Mouse (Mus musculus) forebrain, embryonic 10.5 days (tissue): ENCODE measurements at regions not wholly inside any gene's neighbourhood (a gene's known extent, or its start where the extent isn't known, plus 50 kb on each side); places are given as distances from the start of the nearest gene placed in this dataset.

Source experiments
- DNase-seq: peaks from one replicate; pipeline ENCODE4 v3.0.0-alpha.2; 2017; ENCODE audit warnings: low spot score; ENCODE audit errors: extremely low spot score
- H3K27ac ChIP-seq: fragments of 300-500 bp; sonication (generic); 2 replicates; pipeline ENCODE4 v1.5.1; 2016; ENCODE audit warnings: mild to moderate bottlenecking
- H3K27me3 ChIP-seq: fragments of 300-500 bp; sonication (generic); 2 replicates; pipeline ENCODE4 v1.6.1; 2016; ENCODE audit warnings: mild to moderate bottlenecking; ENCODE audit not compliant: poor library complexity, severe bottlenecking
- H3K36me3 ChIP-seq: fragments of 300-500 bp; sonication (generic); replicated peaks from 2 replicates; pipeline ENCODE4 v1.6.1; 2016; ENCODE audit warnings: mild to moderate bottlenecking, moderate library complexity
- H3K4me1 ChIP-seq: fragments of 300-500 bp; sonication (generic); 2 replicates; pipeline ENCODE4 v1.6.1; 2016
- H3K4me3 ChIP-seq: fragments of 300-500 bp; sonication (generic); 2 replicates; pipeline ENCODE4 v1.5.1; 2016; ENCODE audit warnings: mild to moderate bottlenecking, moderate library complexity
- H3K9me3 ChIP-seq: fragments of 300-500 bp; sonication (generic); 2 replicates; pipeline ENCODE4 v1.6.1; 2016; ENCODE audit warnings: mild to moderate bottlenecking, moderate library complexity
- WGBS: fragments of 180-500 bp; shearing (Covaris S2); methylation state at CpG from one replicate; pipeline ENCODE4 v1.1.7; 2016; 5-methylcytosine and 5-hydroxymethylcytosine counted together

DNA sequence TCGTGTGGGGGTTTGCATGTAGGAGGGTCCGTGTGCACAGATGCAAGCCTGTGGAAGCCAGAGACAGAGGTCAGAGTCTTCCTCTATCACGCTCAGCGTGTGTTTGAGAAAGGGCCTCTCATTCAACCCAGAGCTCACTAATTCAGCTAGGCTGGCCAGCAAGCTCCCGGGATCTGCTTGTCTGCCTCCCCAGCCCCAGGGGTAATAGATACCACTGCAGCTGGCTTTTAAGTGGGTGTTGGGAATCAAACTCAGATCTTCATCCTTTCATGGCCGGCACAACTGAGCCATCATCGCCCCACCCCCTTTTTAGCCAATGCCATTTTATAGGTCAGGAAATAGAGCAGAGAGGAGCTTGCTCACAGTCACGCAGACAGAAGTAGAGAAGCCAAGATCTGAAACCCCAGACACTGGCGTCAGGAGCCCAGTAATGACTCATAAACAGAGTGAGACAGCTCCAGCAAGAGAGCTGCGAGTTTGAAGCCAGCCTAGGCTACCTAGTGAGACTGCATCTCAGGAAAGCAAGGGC lies 80.3 kb downstream of the 1700001O22Rik start:
- 8% methylated on average over 10 of the region's 10 CpGs for WGBS
- H3K27me3 ChIP-seq = 0 out of 2 replicates have a peak, but pooled peaks cover 5% of the 10 kb centered on the region
- H3K27ac ChIP-seq = peak overlapping the region; percentile 99
- H3K4me1 ChIP-seq = peaks cover 88% of the 10 kb centered on the region
- H3K4me3 ChIP-seq = peak overlapping the region; percentile 31; the same call in 1 of the 2 replicates
- no peaks in the 10 kb centered on the region for H3K36me3 ChIP-seq
- peak; percentile 47 for DNase-seq
- H3K9me3 ChIP-seq = no peaks in the 10 kb centered on the region

DNA sequence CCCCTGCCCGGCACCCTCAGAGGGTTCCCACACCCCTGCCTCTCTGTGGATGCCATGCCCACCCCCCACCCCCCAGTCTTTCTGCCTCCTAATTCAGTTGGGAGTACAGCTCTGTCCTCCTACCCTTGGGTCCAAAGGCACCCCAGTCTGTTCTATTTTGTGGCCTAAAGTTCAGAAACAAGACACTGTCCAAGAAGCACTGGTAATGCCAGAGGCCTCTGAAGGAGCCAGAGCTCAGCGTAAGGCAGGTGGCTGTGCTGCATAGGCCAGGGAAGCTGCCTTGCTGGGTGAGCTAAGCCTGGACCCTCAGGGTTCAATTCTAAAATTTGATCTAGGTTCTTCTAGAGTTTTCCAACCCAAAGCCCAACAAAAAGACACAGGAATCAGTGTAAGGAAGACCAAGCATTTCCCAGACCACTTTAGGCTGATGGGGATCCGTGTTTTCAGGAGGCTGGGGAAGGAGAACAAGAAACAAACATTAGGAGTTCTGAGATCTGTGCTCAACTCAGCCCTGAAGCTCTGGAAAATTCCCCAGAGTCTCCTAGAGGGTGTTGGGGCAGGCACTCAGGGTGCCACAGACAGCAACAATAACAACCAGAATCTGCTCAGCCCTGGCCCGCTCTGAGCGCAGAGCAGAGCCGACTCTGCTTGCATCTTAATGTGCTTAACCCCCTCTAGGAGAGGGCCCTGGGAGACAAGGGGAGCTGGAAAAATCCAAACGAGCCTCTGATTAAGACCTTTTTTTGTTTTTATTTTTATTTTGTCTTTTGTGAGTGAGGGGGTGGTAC lies 81.0 kb downstream of the 1700001O22Rik start:
- no peak for DNase-seq
- Histone ChIP-seq H3K4me1 (peaks cover 94% of the 10 kb centered on the region), H3K4me3 (peak overlapping the region; percentile 31; the same call in 1 of the 2 replicates), H3K36me3 (no peaks in the 10 kb centered on the region), H3K27ac (peak overlapping the region; percentile 99), H3K9me3 (no peaks in the 10 kb centered on the region), H3K27me3 (0 out of 2 replicates have a peak, but pooled peaks cover 5% of the 10 kb centered on the region)
- 10% methylated on average over 7 of the region's 7 CpGs for WGBS

DNA sequence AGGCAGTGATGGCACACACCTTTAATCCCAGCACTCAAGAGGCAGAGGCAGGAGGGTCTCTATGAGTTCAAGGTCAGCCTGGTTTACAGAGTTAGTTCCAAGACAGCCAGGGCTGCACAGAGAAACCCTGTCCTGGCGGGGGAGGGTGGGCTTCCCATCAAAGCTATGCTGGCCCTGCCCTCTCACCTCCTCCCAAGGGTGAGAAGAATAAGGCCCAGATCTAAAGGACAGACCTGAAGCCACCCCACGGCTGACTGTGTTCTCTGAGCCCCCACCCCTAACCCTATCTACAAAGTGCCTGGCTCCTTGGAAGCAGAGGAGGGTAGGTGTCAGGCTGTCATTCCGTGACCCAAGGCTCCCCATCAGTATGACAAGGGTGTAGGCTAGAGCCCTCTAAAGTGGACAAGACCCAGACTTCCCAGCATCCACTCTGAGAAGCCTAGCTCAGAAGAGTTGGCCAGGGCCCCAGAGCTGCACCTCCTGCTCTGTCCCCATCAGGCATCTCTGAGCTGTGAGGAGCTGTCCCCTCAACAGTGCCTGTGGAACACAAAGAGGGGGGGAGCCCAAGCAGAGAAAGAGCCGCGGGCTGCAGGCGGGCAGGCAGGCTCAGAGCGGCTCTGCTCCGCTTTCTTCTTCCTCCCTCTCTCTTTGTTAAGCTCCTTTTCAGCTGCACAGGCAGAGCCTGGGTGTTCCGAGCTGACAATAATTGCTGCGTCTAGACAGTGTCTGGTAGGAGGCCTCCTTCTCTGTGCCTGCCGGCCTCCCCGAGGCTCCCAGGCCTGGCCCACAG lies 81.8 kb downstream of the 1700001O22Rik start:
- Histone ChIP-seq H3K9me3 (no peaks in the 10 kb centered on the region), H3K36me3 (no peaks in the 10 kb centered on the region), H3K27ac (peak overlapping the region; percentile 99), H3K27me3 (0 out of 2 replicates have a peak, but pooled peaks cover 1% of the 10 kb centered on the region), H3K4me3 (peak overlapping the region; percentile 31), H3K4me1 (peaks cover 100% of the 10 kb centered on the region)
- WGBS = 8% methylated on average over 12 of the region's 12 CpGs
- DNase-seq = peak; percentile 86

DNA sequence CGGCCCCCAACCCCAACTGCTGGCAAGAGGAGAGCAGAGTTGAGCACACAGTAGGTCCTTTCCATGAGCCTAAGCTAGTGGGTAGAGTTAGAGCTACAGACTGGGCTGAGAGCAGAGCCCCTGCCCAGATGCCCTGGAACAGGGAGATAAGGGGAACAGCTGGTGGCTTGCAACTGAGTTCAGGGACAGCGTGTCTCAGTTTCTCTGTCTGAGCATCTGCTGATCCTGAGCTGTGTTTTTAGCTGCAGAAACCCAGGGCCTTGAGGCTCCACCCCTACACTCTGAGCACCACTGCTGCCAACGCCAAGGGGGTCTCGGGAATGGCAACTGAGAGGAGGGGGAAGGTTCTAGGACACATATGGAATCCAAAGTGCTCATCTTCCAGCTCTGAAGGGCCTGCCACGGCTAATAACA lies 82.4 kb downstream of the 1700001O22Rik start:
- WGBS = 67% methylated on average over 5 of the region's 5 CpGs
- peaks cover 100% of the 10 kb centered on the region for H3K4me1 ChIP-seq
- H3K27me3 ChIP-seq = no peaks in the 10 kb centered on the region
- peak overlapping the region; percentile 31; the same call in 1 of the 2 replicates for H3K4me3 ChIP-seq
- H3K9me3 ChIP-seq = no peaks in the 10 kb centered on the region
- no peak for DNase-seq
- no peaks in the 10 kb centered on the region for H3K36me3 ChIP-seq
- H3K27ac ChIP-seq = peak overlapping the region; percentile 99

DNA sequence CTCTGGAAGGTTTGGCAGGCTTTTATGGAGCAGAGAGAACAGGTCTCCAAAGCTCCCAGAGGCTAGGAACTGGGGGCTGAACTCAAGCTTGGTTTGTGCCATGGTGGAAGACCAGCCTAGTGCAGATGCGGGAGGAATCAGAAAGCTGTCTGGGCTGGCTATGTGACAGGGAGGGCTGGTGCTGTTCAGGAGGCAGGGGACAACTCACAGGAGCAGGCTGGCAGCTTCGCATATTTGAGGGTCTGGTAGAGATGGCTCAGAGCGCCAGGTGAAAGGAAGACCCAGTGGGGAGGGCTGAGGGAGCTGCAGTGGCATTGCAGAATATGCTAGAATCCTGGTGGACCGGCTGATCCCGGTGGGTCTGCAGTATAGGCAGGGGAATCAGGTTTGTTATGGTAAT lies 83.2 kb downstream of the 1700001O22Rik start:
- no peaks in the 10 kb centered on the region for H3K36me3 ChIP-seq
- H3K27ac ChIP-seq = peak overlapping the region; percentile 99
- H3K27me3 ChIP-seq = no peaks in the 10 kb centered on the region
- WGBS = 34% methylated on average over 5 of the region's 5 CpGs
- peaks cover 100% of the 10 kb centered on the region for H3K4me1 ChIP-seq
- H3K9me3 ChIP-seq = no peaks in the 10 kb centered on the region
- DNase-seq = no peak
- H3K4me3 ChIP-seq = peak overlapping the region; percentile 49

DNA sequence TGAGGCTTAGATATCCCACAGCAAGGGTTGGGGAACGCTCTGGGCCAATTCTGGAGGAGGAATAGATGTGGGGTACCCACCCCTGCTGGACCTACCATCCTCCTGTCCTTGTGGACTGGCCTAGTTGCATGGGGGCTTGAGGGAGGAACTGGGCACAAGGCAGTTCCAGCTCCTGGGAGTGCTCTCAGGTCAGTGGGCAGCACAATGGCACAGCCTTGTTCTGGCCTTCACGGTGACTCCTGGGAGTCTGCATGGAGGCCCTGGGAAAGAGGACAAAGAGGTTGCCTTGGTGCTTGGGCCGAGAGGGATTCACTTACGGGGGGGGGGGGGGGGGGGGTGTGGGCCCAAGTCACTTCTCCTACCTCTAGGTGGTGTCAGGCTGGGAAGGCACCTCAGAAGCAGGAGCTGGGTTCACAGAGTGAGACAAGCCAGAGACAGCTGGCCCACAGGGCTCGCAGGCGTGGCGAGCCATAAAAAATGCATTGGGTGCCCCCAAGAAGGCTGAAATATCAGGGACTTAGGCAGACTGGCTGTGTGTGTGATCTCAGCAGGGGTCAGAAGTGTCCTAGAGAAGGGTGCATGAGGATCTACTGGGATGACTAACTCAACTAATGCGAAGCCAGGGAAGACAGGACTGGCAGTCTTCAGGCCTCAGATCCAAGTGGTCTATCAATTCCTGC lies 83.7 kb downstream of the 1700001O22Rik start:
- WGBS = 16% methylated on average over 8 of the region's 8 CpGs
- Histone ChIP-seq H3K27me3 (no peaks in the 10 kb centered on the region), H3K27ac (peak overlapping the region; percentile 99), H3K9me3 (no peaks in the 10 kb centered on the region), H3K36me3 (no peaks in the 10 kb centered on the region), H3K4me1 (peaks cover 97% of the 10 kb centered on the region), H3K4me3 (peak overlapping the region; percentile 49)
- peak; percentile 52 for DNase-seq

DNA sequence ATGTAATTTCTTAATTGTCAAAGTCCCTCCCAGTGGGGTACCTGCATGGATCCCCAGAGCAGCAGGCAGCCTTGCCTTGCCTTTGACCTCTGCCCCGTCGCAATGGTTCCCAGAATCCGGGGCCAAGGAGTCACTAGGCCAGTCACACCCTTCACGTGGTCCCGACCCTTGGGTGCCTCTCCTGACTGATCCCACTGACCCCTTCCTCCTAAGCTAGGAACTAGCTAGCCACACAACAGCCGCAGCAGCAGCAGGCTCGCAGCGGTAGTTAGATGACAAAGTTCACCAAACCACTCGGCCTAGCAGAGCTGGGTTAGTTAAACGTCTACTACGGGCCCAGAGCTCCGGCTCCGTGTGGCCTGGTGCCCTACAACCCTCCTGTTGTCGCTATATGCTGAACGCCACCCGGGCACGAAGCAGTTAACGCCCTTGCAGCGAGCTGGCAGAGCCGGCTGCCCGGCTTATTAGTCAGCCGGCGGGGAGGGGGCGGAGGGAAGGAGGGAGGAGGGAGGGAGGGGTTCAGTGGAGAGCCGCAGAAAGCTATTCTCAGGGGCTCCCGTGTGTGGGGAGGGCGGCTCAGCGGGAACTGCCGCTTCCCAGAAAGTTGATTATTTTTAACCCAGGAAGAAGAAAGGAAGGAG lies 84.6 kb downstream of the 1700001O22Rik start:
- H3K27ac ChIP-seq = peak overlapping the region; percentile 99
- H3K4me1 ChIP-seq = peaks cover 94% of the 10 kb centered on the region
- H3K4me3 ChIP-seq = peak overlapping the region; percentile 49
- no peaks in the 10 kb centered on the region for H3K36me3 ChIP-seq
- DNase-seq = peak; percentile 95
- H3K9me3 ChIP-seq = no peaks in the 10 kb centered on the region
- no peaks in the 10 kb centered on the region for H3K27me3 ChIP-seq
- 1% methylated on average over 29 of the region's 29 CpGs for WGBS

DNA sequence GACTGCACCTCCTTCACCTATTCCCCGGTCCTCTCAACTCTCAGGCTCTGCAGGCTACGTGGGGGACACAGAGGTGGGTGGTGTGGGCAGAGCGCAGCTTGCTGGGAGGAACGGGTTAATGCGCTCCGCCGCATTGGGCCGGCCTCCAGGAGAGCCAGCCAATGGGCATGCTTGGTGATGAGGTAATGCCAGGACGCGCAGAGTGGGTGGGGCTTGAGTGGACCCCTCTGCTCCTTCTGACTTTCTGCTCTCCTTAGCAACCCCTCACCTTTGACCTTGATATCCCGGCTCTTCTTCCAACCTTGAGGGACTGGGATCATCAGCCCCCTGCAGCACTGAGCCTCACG lies 85.2 kb downstream of the 1700001O22Rik start:
- H3K4me1 ChIP-seq = peaks cover 94% of the 10 kb centered on the region
- WGBS = under 1% methylated on average over 12 of the region's 12 CpGs
- peak overlapping the region; percentile 49 for H3K4me3 ChIP-seq
- peak; percentile 93 for DNase-seq
- peak overlapping the region; percentile 99 for H3K27ac ChIP-seq
- no peaks in the 10 kb centered on the region for H3K9me3 ChIP-seq
- H3K27me3 ChIP-seq = no peaks in the 10 kb centered on the region
- no peaks in the 10 kb centered on the region for H3K36me3 ChIP-seq

DNA sequence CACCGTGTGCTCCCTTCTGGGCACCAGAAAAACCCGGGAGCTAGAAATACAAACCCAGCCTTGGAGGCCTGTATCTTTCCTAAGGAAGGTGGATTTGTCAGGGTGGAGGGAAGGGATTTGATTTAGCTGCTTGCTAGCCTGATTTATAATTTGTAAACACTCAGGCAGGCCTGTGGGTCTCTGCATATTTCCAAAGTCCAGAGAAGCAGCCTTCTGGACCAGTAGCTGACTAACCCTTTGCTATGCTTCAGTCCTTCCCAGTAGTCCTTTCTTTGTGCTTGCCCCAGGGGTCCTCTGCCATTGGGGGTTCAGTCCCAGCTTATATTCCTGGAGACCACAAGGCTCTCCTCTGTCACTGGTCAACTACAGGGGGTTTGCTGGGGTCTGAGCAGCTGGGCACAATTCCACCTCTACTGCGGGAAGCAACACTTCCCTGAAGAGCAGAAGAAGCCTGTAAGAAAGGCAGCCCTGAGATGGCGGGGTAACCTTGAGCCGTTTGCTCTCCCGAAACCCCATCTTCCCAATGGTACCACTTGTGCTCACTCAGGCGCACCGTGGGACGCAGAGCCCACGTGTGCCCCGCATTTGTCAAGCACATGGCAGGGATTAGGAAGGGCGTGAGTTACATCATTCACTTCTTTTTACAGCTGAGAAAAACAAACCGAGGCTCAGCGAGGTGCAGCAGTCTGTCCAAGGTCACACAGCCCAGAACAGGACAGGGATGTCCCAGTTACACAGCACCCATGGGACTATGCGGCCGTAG lies 85.7 kb downstream of the 1700001O22Rik start:
- DNase-seq = peak; percentile 40
- H3K4me3 ChIP-seq = peak overlapping the region; percentile 49
- peaks cover 94% of the 10 kb centered on the region for H3K4me1 ChIP-seq
- H3K27me3 ChIP-seq = 0 out of 2 replicates have a peak, but pooled peaks cover 4% of the 10 kb centered on the region
- 2% methylated on average over 16 of the region's 16 CpGs for WGBS
- H3K27ac ChIP-seq = peak overlapping the region; percentile 99
- H3K9me3 ChIP-seq = no peaks in the 10 kb centered on the region
- no peaks in the 10 kb centered on the region for H3K36me3 ChIP-seq

DNA sequence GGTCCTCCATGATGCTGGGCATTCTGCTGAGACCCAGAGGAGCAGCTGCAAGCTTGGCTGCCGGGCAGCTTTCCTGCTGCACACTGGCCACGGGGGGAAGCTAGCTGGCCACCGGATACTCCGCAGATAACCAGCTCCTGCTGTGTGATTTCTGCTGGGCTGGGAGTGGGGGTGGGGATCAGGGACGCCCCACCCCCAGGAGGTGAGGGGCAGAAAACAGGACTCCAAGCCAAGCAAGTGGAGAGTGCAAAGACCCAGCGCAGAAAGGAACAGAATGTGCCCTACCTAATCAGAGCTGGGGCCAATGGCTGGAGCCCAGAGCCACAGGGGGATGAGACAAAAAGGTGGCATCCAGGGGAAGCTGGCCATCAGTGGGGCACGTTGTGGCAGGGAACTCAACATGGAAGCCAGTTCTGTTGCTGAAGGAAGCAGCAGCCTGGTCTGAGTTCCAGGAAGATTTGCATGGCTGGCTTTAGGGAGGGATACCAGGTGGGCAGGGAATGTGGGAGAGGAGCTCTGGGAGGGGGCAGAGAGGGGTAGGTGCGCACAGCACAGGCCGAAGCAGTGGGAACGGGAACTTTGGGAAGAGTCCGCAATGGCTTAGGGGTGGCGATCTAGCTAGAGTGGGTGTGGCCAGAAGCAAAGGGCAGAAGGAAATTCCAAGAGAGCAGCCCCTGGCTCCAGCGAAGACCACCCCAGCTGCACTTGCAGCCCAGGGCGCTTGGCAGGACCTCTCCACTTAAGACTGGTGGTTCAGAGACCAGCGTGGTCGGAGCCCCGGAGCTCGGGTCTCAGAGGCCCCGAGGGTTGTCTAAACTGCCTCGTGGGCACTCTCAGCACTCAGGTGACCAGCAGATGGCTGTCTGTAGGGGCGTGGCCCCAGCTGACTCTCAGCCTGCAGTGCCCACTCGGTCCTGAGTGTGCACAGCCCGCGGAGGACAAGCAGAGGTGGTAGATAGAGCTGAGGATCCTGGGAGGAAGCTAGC lies 86.6 kb downstream of the 1700001O22Rik start:
- Histone ChIP-seq H3K4me3 (peak overlapping the region; percentile 49), H3K4me1 (peaks cover 94% of the 10 kb centered on the region), H3K27me3 (0 out of 2 replicates have a peak, but pooled peaks cover 7% of the 10 kb centered on the region), H3K36me3 (no peaks in the 10 kb centered on the region), H3K27ac (peak overlapping the region; percentile 99), H3K9me3 (no peaks in the 10 kb centered on the region)
- under 1% methylated on average over 24 of the region's 24 CpGs for WGBS
- peak; percentile 69 for DNase-seq
